Mouse (Mus musculus) forebrain, embryonic 13.5 days (tissue): ENCODE results near the gene Snrnp200. TPM values are rescaled to one million over a fixed set of nuclear protein-coding genes. Genes with fewer than 3 reads are reported as not detected.
"Not testable (repeated sequence)": the region's sequence is repeated elsewhere in the genome, so short reads cannot be mapped to it uniquely, and the experiment has no call there.

Experiments
- ATAC-seq: fragments of 200-750 bp; cut with Nextera tagmentation; 2 replicates; pipeline ENCODE4 v1.8.0; 2017
- H3K27ac ChIP-seq: fragments of 300-500 bp; sonication (generic); 2 replicates; pipeline ENCODE4 v1.5.1; 2015; ENCODE audit warnings: inconsistent platforms, mild to moderate bottlenecking, moderate library complexity
- H3K27me3 ChIP-seq: fragments of 300-500 bp; sonication (generic); 2 replicates; pipeline ENCODE4 v1.6.1; 2015; ENCODE audit warnings: mild to moderate bottlenecking, inconsistent platforms
- H3K36me3 ChIP-seq: fragments of 300-500 bp; sonication (generic); 2 replicates; pipeline ENCODE4 v1.6.1; 2015; ENCODE audit warnings: mild to moderate bottlenecking, inconsistent platforms; ENCODE audit not compliant: poor library complexity, severe bottlenecking
- H3K4me1 ChIP-seq: fragments of 300-500 bp; sonication (generic); 2 replicates; pipeline ENCODE4 v1.6.1; 2015; ENCODE audit warnings: inconsistent platforms
- H3K4me2 ChIP-seq: fragments of 300-500 bp; sonication (generic); 2 replicates; pipeline ENCODE4 v1.6.1; 2015; ENCODE audit warnings: inconsistent platforms, mild to moderate bottlenecking, moderate library complexity
- H3K4me3 ChIP-seq: fragments of 300-500 bp; sonication (generic); 2 replicates; pipeline ENCODE4 v1.5.1; 2015; ENCODE audit warnings: mild to moderate bottlenecking, inconsistent platforms
- H3K9ac ChIP-seq: fragments of 300-500 bp; sonication (generic); 2 replicates; pipeline ENCODE4 v1.6.1; 2015; ENCODE audit warnings: mild to moderate bottlenecking, inconsistent platforms
- H3K9me3 ChIP-seq: fragments of 300-500 bp; sonication (generic); replicated peaks from 2 replicates; pipeline ENCODE4 v1.6.1; 2016; ENCODE audit warnings: inconsistent platforms
- WGBS: fragments of 180-500 bp; shearing (Covaris S2); methylation state at CpG from one replicate; pipeline ENCODE4 v1.1.7; 2015; 5-methylcytosine and 5-hydroxymethylcytosine counted together
- polyA plus RNA-seq: library from polyadenylated mRNA; unstranded; fragments of >200 nt; fragmentation: Nextera tagmentation; extraction: Ambion mirVana; gene quantifications from 2 replicates; pipeline ENCODE4 v1.2.1, GENCODE M21; 2015

Gene Snrnp200
- polyA plus RNA-seq: 55.5 and 69.8 TPM in 2 replicates

DNA sequence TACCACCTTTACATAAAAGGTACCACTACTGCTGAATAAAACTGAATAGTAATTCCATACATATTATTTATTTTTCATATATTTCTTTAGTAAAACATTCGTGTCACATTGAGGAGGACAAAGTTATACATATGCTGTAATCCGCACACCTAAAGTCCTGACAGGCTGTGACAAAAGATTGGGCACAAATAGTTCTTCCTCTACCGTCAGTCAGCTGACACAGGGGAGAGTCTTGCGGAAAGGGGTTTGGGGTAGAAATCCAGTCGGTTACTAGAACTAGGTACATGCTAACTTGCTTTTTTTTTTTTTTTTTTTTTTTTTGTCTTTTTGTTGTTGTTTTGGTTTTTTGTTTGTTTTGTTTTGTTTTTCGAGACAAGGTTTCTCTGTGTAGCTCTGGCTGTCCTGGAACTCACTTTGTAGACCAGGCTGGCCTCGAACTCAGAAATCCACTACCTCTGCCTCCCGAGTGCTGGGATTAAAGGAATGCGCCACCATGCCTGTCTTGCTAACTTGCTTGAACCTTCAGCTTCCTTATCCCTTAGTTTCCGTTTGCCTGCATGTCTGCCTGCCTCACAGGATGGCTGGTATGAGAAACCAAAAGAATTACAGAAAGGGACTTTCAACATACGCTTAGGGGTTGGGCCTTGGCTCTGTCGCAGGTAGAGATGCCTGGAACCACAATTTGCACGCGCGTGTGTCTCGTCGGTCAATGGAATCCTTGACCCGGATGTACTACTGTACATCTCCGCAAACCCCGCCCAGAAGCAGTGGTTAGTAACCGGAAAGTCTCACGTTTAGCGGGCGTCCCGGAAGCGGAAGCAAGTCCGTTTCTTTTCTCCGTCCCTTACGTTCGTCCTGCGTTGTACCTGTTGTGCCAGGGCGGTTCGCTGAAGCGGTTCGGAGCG, at the start of gene Snrnp200, which contains the start of gene 1810024B03Rik:
TSS of gene Snrnp200 (plus strand) at position 840 of the 905 bp plus-strand sequence.
TSS of gene 1810024B03Rik (minus strand) at position 734 of the 905 bp plus-strand sequence.
- H3K4me1 ChIP-seq: peaks cover 9% of the 10 kb centered on the region
- peak within 1 kb of the TSS; percentile 73 for H3K27ac ChIP-seq
- peak; percentile 99 for ATAC-seq
- 13% methylated on average over 36 of the region's 36 CpGs for WGBS
- H3K4me2 ChIP-seq: peak within 1 kb of the TSS; percentile 87
- no peaks in the 10 kb centered on the region for H3K27me3 ChIP-seq
- H3K9me3 ChIP-seq: no peaks in the 10 kb centered on the region
- peak within 1 kb of the TSS; percentile 90 for H3K4me3 ChIP-seq
- H3K9ac ChIP-seq: peak within 1 kb of the TSS; percentile 81
- H3K36me3 ChIP-seq: peaks cover 29% of the 10 kb centered on the region

DNA sequence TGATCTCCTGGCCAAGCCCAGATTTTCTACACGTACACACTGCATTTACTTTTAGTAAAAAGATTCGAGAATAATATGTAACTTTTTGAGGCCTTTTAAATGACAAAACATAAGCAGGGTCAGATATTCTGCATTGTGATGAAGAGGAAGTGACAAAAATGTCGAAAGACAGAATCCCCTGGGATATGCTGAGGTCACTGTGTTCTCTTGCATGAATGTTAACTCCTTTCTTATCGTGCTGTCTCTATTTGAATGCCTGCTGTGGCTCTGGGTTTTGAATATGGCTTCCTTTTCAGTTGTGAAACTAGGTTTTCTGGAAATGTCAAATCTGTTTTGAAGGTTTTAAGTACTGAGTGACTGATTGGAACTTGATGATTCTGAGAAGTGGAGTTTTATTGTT, 42.5 kb upstream of the Snrnp200 start:
- Histone ChIP-seq H3K4me3 (no peak overlapping the region), H3K27ac (no peak overlapping the region), H3K36me3 (no peaks in the 10 kb centered on the region), H3K9me3 (no peaks in the 10 kb centered on the region), H3K4me2 (no peak overlapping the region), H3K9ac (no peak overlapping the region), H3K27me3 (peaks cover 9% of the 10 kb centered on the region), H3K4me1 (no peaks in the 10 kb centered on the region)
- WGBS: 67% methylated on average over 4 of the region's 4 CpGs
- ATAC-seq: no peak

GRCm38 (mm10) chr2:127166261-127166660, 41.9 kb upstream of the Snrnp200 start:
- H3K4me2 ChIP-seq, H3K4me3 ChIP-seq, H3K27me3 ChIP-seq, H3K9me3 ChIP-seq, H3K4me1 ChIP-seq, H3K9ac ChIP-seq, H3K36me3 ChIP-seq, H3K27ac ChIP-seq, ATAC-seq: not testable (repeated sequence)
- 8% methylated on average over 1 of the region's 1 CpGs for WGBS

DNA sequence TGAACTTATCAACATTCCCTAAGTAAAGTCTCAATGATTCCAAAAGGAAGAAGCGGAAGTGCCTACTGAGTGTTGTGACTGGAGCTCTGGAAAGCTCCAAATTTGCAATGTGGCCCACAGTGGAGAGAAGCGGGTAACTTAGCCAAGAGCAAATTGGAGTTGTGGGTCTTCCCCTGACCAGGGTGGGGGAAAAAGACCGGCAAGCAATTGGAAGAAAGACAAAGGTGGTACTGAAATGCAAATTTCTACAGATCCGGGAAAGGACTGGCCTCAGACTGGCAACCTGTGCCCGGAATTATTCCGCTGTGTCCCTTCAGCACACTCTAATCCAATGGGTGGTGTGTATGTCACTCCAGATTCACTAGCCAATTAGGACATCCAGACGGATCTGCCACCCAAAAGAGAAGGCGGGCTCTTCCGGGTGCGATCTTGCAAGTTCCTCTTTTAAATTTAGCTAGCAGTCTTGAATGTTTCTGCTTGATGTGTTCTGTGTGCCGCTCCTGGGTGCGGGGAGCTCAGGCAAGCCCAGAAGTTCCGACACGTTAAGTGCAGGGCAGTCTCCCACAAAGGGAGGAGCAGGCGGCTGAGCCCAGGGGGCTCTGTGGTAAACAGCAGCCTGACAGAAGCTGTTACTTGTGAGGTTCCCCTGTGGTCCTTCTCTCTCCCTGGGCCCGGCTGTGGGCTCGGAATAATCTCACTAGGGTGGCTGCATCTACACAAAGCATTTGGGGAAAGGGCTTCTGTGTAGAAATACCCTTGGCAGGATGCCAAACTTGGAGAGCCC, 25.4 kb upstream of the Snrnp200 start:
- H3K4me3 ChIP-seq: peak overlapping the region; percentile 53
- 2% methylated on average over 17 of the region's 17 CpGs for WGBS
- peak overlapping the region; percentile 94 for H3K27ac ChIP-seq
- peak overlapping the region; percentile 78 for H3K9ac ChIP-seq
- no peaks in the 10 kb centered on the region for H3K27me3 ChIP-seq
- H3K36me3 ChIP-seq: no peaks in the 10 kb centered on the region
- H3K9me3 ChIP-seq: no peaks in the 10 kb centered on the region
- H3K4me1 ChIP-seq: peaks cover 12% of the 10 kb centered on the region
- peak; percentile 100 for ATAC-seq
- H3K4me2 ChIP-seq: peak overlapping the region; percentile 74

GRCm38 (mm10) chr2:127189574-127189973, 18.6 kb upstream of the Snrnp200 start:
- Histone ChIP-seq H3K9ac (no peak overlapping the region), H3K27ac (no peak overlapping the region), H3K9me3 (no peaks in the 10 kb centered on the region), H3K36me3 (no peaks in the 10 kb centered on the region), H3K4me3 (no peak overlapping the region), H3K27me3 (no peaks in the 10 kb centered on the region), H3K4me1 (no peaks in the 10 kb centered on the region), H3K4me2 (no peak overlapping the region)
- ATAC-seq: no peak

GRCm38 (mm10) chr2:127204932-127205331, 3.3 kb upstream of the Snrnp200 start:
- Histone ChIP-seq H3K36me3 (peaks cover 12% of the 10 kb centered on the region), H3K4me2 (no peak overlapping the region), H3K9me3 (no peaks in the 10 kb centered on the region), H3K27me3 (no peaks in the 10 kb centered on the region), H3K4me1 (peaks cover 9% of the 10 kb centered on the region), H3K4me3 (no peak overlapping the region), H3K27ac (no peak overlapping the region), H3K9ac (no peak overlapping the region)
- 39% methylated on average over 3 of the region's 3 CpGs for WGBS
- no peak for ATAC-seq

DNA sequence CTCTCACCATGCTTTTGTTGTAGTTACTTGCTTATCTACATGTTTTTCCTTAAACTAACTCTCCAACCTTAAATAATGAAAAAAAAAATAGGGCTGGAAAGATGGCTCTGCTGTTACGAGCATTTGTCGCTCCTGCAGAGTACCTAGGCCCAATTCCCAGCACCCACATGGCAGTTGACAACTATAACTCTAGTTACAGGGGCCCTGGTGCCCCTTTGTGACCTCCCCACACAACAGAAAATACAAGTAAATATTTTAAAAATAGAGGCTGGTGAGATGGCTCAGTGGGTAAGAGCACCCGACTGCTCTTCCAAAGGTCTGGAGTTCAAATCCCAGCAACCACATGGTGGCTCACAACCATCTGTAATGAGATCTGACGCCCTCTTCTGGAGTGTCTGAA, 2.2 kb upstream of the Snrnp200 start:
- H3K4me3 ChIP-seq, H3K4me1 ChIP-seq, H3K9ac ChIP-seq, H3K4me2 ChIP-seq, H3K9me3 ChIP-seq, ATAC-seq, H3K27me3 ChIP-seq, H3K27ac ChIP-seq: not testable (repeated sequence)
- WGBS: 91% methylated on average over 4 of the region's 4 CpGs
- H3K36me3 ChIP-seq: peaks cover 20% of the 10 kb centered on the region

DNA sequence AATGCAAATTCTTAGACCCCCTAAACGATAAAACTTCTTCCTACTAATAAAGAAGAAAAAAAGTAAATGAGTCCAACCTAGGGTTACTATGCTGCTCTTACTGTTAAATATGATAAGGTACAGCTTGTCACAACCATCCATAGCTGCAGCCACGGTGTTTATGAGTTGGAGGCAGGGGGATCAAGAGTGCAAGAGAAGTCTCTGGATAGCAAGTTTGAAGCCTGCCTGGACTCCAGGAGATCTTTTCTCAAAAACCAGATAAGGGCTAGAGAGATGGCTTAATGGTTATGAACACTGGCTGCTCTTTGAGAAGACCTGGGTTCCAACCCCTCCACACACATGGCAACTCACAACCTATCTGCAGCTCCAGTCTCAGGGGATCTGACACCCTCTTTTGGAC, 1.3 kb upstream of the Snrnp200 start:
- H3K4me2 ChIP-seq: no peak overlapping the region
- H3K36me3 ChIP-seq: peaks cover 27% of the 10 kb centered on the region
- H3K9me3 ChIP-seq: no peaks in the 10 kb centered on the region
- no peaks in the 10 kb centered on the region for H3K27me3 ChIP-seq
- no peak overlapping the region for H3K27ac ChIP-seq
- H3K9ac ChIP-seq: no peak overlapping the region
- no peak overlapping the region for H3K4me3 ChIP-seq
- peaks cover 9% of the 10 kb centered on the region for H3K4me1 ChIP-seq
- no peak for ATAC-seq
- WGBS: 93% methylated on average over 2 of the region's 2 CpGs

GRCm38 (mm10) chr2:127208452-127208769, 225 bp downstream of the Snrnp200 start:
- Histone ChIP-seq H3K4me1 (peaks cover 9% of the 10 kb centered on the region), H3K36me3 (peaks cover 35% of the 10 kb centered on the region), H3K9me3 (no peaks in the 10 kb centered on the region), H3K4me2 (peak overlapping the region; percentile 87), H3K27me3 (no peaks in the 10 kb centered on the region), H3K9ac (peak overlapping the region; percentile 81), H3K4me3 (peak overlapping the region; percentile 90), H3K27ac (peak overlapping the region; percentile 73)
- 0% methylated on average over 17 of the region's 17 CpGs for WGBS
- no peak; the same call in 1 of the 2 replicates for ATAC-seq

- peaks cover 58% of the 10 kb centered on the region for H3K36me3 ChIP-seq
- no peak for ATAC-seq
- WGBS: 95% methylated on average over 11 of the region's 11 CpGs
- H3K4me1 ChIP-seq: peaks cover 9% of the 10 kb centered on the region
- no peak overlapping the region for H3K4me2 ChIP-seq
- no peak overlapping the region for H3K27ac ChIP-seq
- H3K9ac ChIP-seq: no peak overlapping the region
- H3K9me3 ChIP-seq: no peaks in the 10 kb centered on the region
- no peak overlapping the region for H3K4me3 ChIP-seq
- H3K27me3 ChIP-seq: no peaks in the 10 kb centered on the region
Observed at GRCm38 (mm10) chr2:127210701-127211100, 2.5 kb downstream of the Snrnp200 start.

- H3K9ac ChIP-seq: no peak overlapping the region
- no peaks in the 10 kb centered on the region for H3K4me1 ChIP-seq
- H3K27me3 ChIP-seq: no peaks in the 10 kb centered on the region
- H3K9me3 ChIP-seq: no peaks in the 10 kb centered on the region
- ATAC-seq: no peak
- H3K4me3 ChIP-seq: no peak overlapping the region
- WGBS: 98% methylated on average over 5 of the region's 5 CpGs
- H3K36me3 ChIP-seq: peaks cover 97% of the 10 kb centered on the region
- no peak overlapping the region for H3K27ac ChIP-seq
- no peak overlapping the region for H3K4me2 ChIP-seq
Observed at GRCm38 (mm10) chr2:127217746-127218145, 9.6 kb downstream of the Snrnp200 start.

DNA sequence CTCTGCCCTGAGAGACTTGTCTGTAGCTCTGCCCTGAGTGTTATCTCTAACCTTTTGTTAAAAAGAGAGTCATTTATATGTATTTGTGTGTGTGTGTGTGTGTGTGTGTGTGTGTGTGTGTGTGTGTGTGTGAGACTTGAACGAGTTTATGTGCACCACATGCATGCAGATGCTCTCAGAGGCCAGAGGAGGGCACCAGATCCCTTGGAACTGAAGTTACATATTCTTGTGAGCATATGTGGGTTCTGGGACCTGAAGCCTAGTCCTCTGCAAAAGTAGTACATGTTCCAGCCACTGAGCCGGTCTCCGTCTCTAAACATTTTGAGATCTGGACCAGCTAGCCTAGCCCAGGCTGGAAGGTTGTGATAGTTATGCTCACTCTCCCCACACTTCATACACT, 17.1 kb downstream of the Snrnp200 start:
- H3K9ac ChIP-seq: no peak overlapping the region
- H3K4me1 ChIP-seq: no peaks in the 10 kb centered on the region
- WGBS: 99% methylated on average over 3 of the region's 3 CpGs
- no peak for ATAC-seq
- H3K36me3 ChIP-seq: peaks cover 95% of the 10 kb centered on the region
- no peak overlapping the region for H3K27ac ChIP-seq
- no peak overlapping the region for H3K4me2 ChIP-seq
- H3K4me3 ChIP-seq: no peak overlapping the region
- H3K27me3 ChIP-seq: no peaks in the 10 kb centered on the region
- no peaks in the 10 kb centered on the region for H3K9me3 ChIP-seq
